Mouse (Mus musculus): Measurements from ENCODE around the gene Usp44.
"Not testable (repeated sequence)": the region's sequence is repeated elsewhere in the genome, so short reads cannot be mapped to it uniquely, and the experiment has no call there.

Gene Usp44

GRCm38 (mm10) chr10:93835115-93835514 lies 3.8 kb downstream of the Usp44 start:
- intact Hi-C loops (cut with DNase I): not testable (repeated sequence)

GRCm38 (mm10) chr10:93846706-93847105 lies 15.4 kb downstream of the Usp44 start:
- intact Hi-C loops (cut with DNase I): no loop called here

- intact Hi-C loops (cut with DNase I): no loop called here
Observed at GRCm38 (mm10) chr10:93855126-93855525, 23.8 kb downstream of the Usp44 start.

GRCm38 (mm10) chr10:93856095-93856494 lies 24.7 kb downstream of the Usp44 start:
- intact Hi-C loops (cut with DNase I): no loop called here

- intact Hi-C loops (cut with DNase I): no loop called here
Observed at GRCm38 (mm10) chr10:93868401-93868800, 37.0 kb downstream of the Usp44 start.

- intact Hi-C loops (cut with DNase I): no loop called here
Observed at GRCm38 (mm10) chr10:93868886-93869285, 37.5 kb downstream of the Usp44 start.

GRCm38 (mm10) chr10:93876772-93877171 lies 45.4 kb downstream of the Usp44 start:
- intact Hi-C loops (cut with DNase I): no loop called here

GRCm38 (mm10) chr10:93878732-93879131 lies 47.4 kb downstream of the Usp44 start:
- intact Hi-C loops (cut with DNase I): no loop called here

GRCm38 (mm10) chr10:93881918-93882317 lies 50.6 kb downstream of the Usp44 start:
- intact Hi-C loops (cut with DNase I): no loop called here

GRCm38 (mm10) chr10:93882738-93883364 lies 51.5 kb downstream of the Usp44 start:
- intact Hi-C loops (cut with DNase I): no loop called here

GRCm38 (mm10) chr10:93885839-93886477 lies 54.6 kb downstream of the Usp44 start:
- intact Hi-C loops (cut with DNase I): no loop called here

- intact Hi-C loops (cut with DNase I): no loop called here
Observed at GRCm38 (mm10) chr10:93888590-93888934, 57.2 kb downstream of the Usp44 start.

- intact Hi-C loops (cut with DNase I): no loop called here
Observed at GRCm38 (mm10) chr10:93888935-93889578, 57.7 kb downstream of the Usp44 start.

- intact Hi-C loops (cut with DNase I): no loop called here
Observed at GRCm38 (mm10) chr10:93889579-93889950, 58.2 kb downstream of the Usp44 start.

GRCm38 (mm10) chr10:93889976-93890375 lies 58.6 kb downstream of the Usp44 start:
- intact Hi-C loops (cut with DNase I): no loop called here

GRCm38 (mm10) chr10:93890565-93890964 lies 59.2 kb downstream of the Usp44 start:
- intact Hi-C loops (cut with DNase I): no loop called here

- intact Hi-C loops (cut with DNase I): no loop called here
Observed at GRCm38 (mm10) chr10:93891031-93891430, 59.7 kb downstream of the Usp44 start.

GRCm38 (mm10) chr10:93892551-93892950 lies 61.2 kb downstream of the Usp44 start:
- intact Hi-C loops (cut with DNase I): no loop called here

- intact Hi-C loops (cut with DNase I): no loop called here
Observed at GRCm38 (mm10) chr10:93897043-93897646, 65.8 kb downstream of the Usp44 start, which contains the start of gene Metap2. Gene Metap2, minus strand, starts transcription at chr10:93897093.

GRCm38 (mm10) chr10:93899303-93899702 lies 67.9 kb downstream of the Usp44 start:
- intact Hi-C loops (cut with DNase I): no loop called here

GRCm38 (mm10) chr10:93899907-93900306 lies 68.6 kb downstream of the Usp44 start:
- intact Hi-C loops (cut with DNase I): no loop called here

GRCm38 (mm10) chr10:93907376-93907775 lies 76.0 kb downstream of the Usp44 start:
- intact Hi-C loops (cut with DNase I): no loop called here

Data from adrenal gland (tissue).